Mouse (Mus musculus) intestine, postnatal 0 days (tissue): ENCODE results near the gene Gm21974. TPM values are rescaled to one million over a fixed set of nuclear protein-coding genes. Genes with fewer than 3 reads are reported as not detected.

ENCODE experiments used
- ATAC-seq: fragments of 200-750 bp; cut with Nextera tagmentation; 2 replicates; pipeline ENCODE4 v1.8.0; 2017; ENCODE audit warnings: mild to moderate bottlenecking, moderate TSS enrichment, moderate library complexity
- H3K27ac ChIP-seq: fragments of 300-500 bp; sonication (generic); 2 replicates; pipeline ENCODE4 v1.5.1; 2014; ENCODE audit warnings: mild to moderate bottlenecking, low read depth, low read length, moderate library complexity
- H3K27me3 ChIP-seq: fragments of 300-500 bp; sonication (generic); replicated peaks from 2 replicates; pipeline ENCODE4 v1.6.1; 2014; ENCODE audit warnings: low read length, mixed read lengths; ENCODE audit not compliant: control insufficient read depth, insufficient read depth
- H3K36me3 ChIP-seq: fragments of 300-500 bp; sonication (generic); 2 replicates; pipeline ENCODE4 v1.6.1; 2014; ENCODE audit warnings: mild to moderate bottlenecking, moderate library complexity; ENCODE audit not compliant: control insufficient read depth, insufficient read depth
- H3K4me1 ChIP-seq: fragments of 300-500 bp; sonication (generic); replicated peaks from 2 replicates; pipeline ENCODE4 v1.6.1; 2014; ENCODE audit warnings: antibody characterized with exemption, low read length, mixed read lengths; ENCODE audit not compliant: control insufficient read depth, insufficient read depth
- H3K4me2 ChIP-seq: fragments of 300-500 bp; sonication (generic); replicated peaks from 2 replicates; pipeline ENCODE4 v1.6.1; 2014; ENCODE audit warnings: low read depth, mild to moderate bottlenecking, moderate library complexity
- H3K4me3 ChIP-seq: fragments of 300-500 bp; sonication (generic); 2 replicates; pipeline ENCODE4 v1.5.1; 2014; ENCODE audit warnings: low read depth, low read length
- H3K9ac ChIP-seq: fragments of 300-500 bp; sonication (generic); 2 replicates; pipeline ENCODE4 v1.6.1; 2014; ENCODE audit warnings: mild to moderate bottlenecking, low read depth, low read length
- H3K9me3 ChIP-seq: fragments of 300-500 bp; sonication (generic); 2 replicates; pipeline ENCODE4 v1.6.1; 2016; ENCODE audit warnings: mixed run types; ENCODE audit not compliant: control insufficient read depth
- CTCF ChIP-seq: sonication (generic); IDR thresholded peaks from 2 replicates; pipeline ENCODE4 v1.5.1; 2016; ENCODE audit warnings: low read depth, mild to moderate bottlenecking, control low read depth, antibody characterized with exemption, moderate library complexity
- WGBS: fragments of 180-500 bp; shearing (Covaris S2); extraction: QIAGEN DNeasy Blood & Tissue Kit; methylation state at CpG from one replicate; pipeline ENCODE4 v1.1.7; 2014; 5-methylcytosine and 5-hydroxymethylcytosine counted together
- polyA plus RNA-seq: library from polyadenylated mRNA; unstranded; fragments of >200 nt; fragmentation: Nextera tagmentation; extraction: Ambion mirVana; gene quantifications from 2 replicates; pipeline ENCODE4 v1.2.1, GENCODE M21; 2015

Gene Gm21974
- polyA plus RNA-seq, 1 experiment from 2014 or later = not detected

- TF ChIP-seq CTCF = no peak
- Histone ChIP-seq H3K27ac (peak overlapping the region; percentile 46; the same call in 1 of the 2 replicates), H3K36me3 (peaks cover 39% of the 10 kb centered on the region), H3K4me2 (no peak overlapping the region), H3K9me3 (no peaks in the 10 kb centered on the region), H3K4me1 (peaks cover 4% of the 10 kb centered on the region; the same call in 1 of the 2 replicates), H3K9ac (no peak overlapping the region), H3K4me3 (no peak overlapping the region), H3K27me3 (no peaks in the 10 kb centered on the region)
- ATAC-seq = no peak
- 64% methylated on average over 4 of the region's 4 CpGs for WGBS
Measured at GRCm38 (mm10) chr7:127908656-127909055, 13.4 kb upstream of the Gm21974 start.

GRCm38 (mm10) chr7:127907939-127908338 is 12.7 kb upstream of the Gm21974 start:
- no peak overlapping the region for H3K4me2 ChIP-seq
- H3K4me1 ChIP-seq = peaks cover 4% of the 10 kb centered on the region; the same call in 1 of the 2 replicates
- WGBS = 94% methylated on average over 12 of the region's 12 CpGs
- H3K9ac ChIP-seq = no peak overlapping the region
- H3K27ac ChIP-seq = no peak overlapping the region
- no peak for TF ChIP-seq CTCF
- H3K36me3 ChIP-seq = peaks cover 39% of the 10 kb centered on the region
- H3K9me3 ChIP-seq = no peaks in the 10 kb centered on the region
- no peak for ATAC-seq
- H3K27me3 ChIP-seq = no peaks in the 10 kb centered on the region
- H3K4me3 ChIP-seq = no peak overlapping the region

GRCm38 (mm10) chr7:127903971-127904796 is 8.9 kb upstream of the Gm21974 start, which contains the start of gene Bckdk:
Gene Bckdk (plus strand): TSS chr7:127904082.
- H3K9ac ChIP-seq = peak within 1 kb of the TSS; percentile 72
- peak within 1 kb of the TSS; percentile 67 for H3K4me3 ChIP-seq
- no peaks in the 10 kb centered on the region for H3K4me1 ChIP-seq
- WGBS = 3% methylated on average over 38 of the region's 38 CpGs
- TF ChIP-seq CTCF = peak; percentile 48
- no peaks in the 10 kb centered on the region for H3K27me3 ChIP-seq
- no peaks in the 10 kb centered on the region for H3K9me3 ChIP-seq
- peak; percentile 68 for ATAC-seq
- peaks cover 39% of the 10 kb centered on the region for H3K36me3 ChIP-seq
- H3K4me2 ChIP-seq = peak within 1 kb of the TSS; percentile 87
- peak within 1 kb of the TSS; percentile 67 for H3K27ac ChIP-seq

- 75% methylated on average over 2 of the region's 2 CpGs for WGBS
- Histone ChIP-seq H3K4me1 (no peaks in the 10 kb centered on the region), H3K9me3 (no peaks in the 10 kb centered on the region), H3K4me3 (no peak overlapping the region), H3K27me3 (no peaks in the 10 kb centered on the region), H3K36me3 (peaks cover 17% of the 10 kb centered on the region), H3K27ac (no peak overlapping the region), H3K4me2 (no peak overlapping the region), H3K9ac (no peak overlapping the region)
- no peak for TF ChIP-seq CTCF
- ATAC-seq = no peak
Measured at GRCm38 (mm10) chr7:127901772-127902171, 6.5 kb upstream of the Gm21974 start.

- Histone ChIP-seq H3K4me2 (peak overlapping the region; percentile 46), H3K27me3 (no peaks in the 10 kb centered on the region), H3K9me3 (no peaks in the 10 kb centered on the region), H3K4me1 (peaks cover 4% of the 10 kb centered on the region; the same call in 1 of the 2 replicates), H3K9ac (peak overlapping the region; percentile 31; the same call in 1 of the 2 replicates), H3K36me3 (no peaks in the 10 kb centered on the region), H3K4me3 (no peak overlapping the region), H3K27ac (peak overlapping the region; percentile 82)
- TF ChIP-seq CTCF = no peak
- 18% methylated on average over 7 of the region's 7 CpGs for WGBS
- ATAC-seq = peak; percentile 49
Measured at GRCm38 (mm10) chr7:127899997-127900396, 4.7 kb upstream of the Gm21974 start.

- no peak for ATAC-seq
- no peaks in the 10 kb centered on the region for H3K9me3 ChIP-seq
- H3K27ac ChIP-seq = peak overlapping the region; percentile 82; the same call in 1 of the 2 replicates
- H3K36me3 ChIP-seq = no peaks in the 10 kb centered on the region
- H3K4me3 ChIP-seq = no peak overlapping the region
- H3K9ac ChIP-seq = no peak overlapping the region
- H3K27me3 ChIP-seq = no peaks in the 10 kb centered on the region
- no peak for TF ChIP-seq CTCF
- 32% methylated on average over 10 of the region's 10 CpGs for WGBS
- H3K4me2 ChIP-seq = peak overlapping the region; percentile 46; the same call in 1 of the 2 replicates
- peaks cover 6% of the 10 kb centered on the region; the same call in 1 of the 2 replicates for H3K4me1 ChIP-seq
Measured at GRCm38 (mm10) chr7:127898179-127898956, 3.1 kb upstream of the Gm21974 start.
